Mouse (Mus musculus): ENCODE data around the gene Esrrg.

Gene Esrrg

DNA sequence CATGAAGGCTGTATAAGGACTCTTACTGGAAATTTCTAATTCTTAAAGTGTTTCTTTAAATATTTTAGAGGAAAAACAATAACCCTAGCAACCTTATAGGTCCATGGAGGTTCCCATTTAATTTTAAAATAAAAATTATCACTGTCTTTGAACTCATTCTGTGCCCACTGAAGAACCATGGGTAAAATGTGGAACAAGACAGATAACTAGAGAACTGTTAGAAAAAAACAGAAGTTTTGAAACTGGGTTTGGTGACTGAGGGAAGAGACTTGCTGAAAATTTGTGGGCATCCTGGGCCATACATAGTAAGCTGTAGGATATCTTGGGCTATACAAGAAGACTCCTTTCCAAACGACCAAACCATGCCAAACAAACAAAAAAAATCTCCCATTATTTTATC lies 565.3 kb downstream of the Esrrg start:
- DNase-seq, result no peak

DNA sequence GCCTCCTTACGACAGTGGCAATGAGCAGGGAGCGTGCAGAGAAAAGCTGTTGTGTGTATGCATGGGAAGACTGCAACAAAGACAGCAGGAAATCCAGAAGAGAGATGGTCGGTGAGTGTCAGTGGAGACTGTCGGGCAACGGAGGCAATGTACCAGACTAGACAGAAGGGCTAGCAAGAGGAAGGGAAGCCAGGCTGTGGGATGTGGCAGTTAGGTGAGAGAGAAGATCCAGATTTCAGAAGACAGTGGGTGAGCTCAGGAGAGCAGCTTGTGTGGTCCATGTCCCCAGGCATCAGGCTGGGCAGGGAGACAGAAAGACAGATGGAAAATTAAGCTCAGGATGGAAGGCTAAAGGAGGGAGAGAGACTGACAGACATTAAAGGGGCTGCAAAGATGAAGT lies 574.4 kb downstream of the Esrrg start:
- peak; percentile 8 for DNase-seq

DNA sequence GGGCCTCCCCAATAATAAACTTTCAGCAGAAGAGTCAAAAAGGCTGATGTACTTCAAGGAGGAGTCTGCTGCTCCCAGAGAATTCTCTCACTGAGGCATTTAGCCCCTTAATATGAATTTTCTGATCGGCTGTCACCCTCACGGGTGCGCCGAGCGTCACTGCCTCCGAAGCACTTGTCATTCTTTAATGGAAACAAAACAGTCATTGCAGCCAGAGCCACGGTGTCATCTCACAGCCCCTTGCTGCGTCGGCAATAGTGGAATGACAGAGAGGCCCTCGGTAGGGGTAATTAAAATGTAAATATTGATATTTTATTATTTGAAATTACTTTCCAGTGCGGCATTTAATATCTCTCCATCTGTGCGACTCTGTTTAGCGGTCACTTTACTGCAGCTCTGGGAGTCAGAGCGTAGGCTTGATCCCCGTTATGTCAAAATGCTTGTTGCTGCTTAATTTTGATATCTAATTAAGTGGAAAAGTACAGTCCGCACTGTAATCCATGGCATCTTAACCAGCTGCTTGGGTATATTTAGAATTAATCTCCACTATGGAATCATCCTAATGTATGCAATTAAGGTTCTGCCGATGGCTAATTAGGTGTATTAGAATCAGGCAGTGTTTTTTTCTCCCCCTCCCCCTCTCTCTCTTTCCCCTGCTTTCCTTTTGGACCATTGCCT lies 578.0 kb downstream of the Esrrg start:
- no peak for DNase-seq

DNA sequence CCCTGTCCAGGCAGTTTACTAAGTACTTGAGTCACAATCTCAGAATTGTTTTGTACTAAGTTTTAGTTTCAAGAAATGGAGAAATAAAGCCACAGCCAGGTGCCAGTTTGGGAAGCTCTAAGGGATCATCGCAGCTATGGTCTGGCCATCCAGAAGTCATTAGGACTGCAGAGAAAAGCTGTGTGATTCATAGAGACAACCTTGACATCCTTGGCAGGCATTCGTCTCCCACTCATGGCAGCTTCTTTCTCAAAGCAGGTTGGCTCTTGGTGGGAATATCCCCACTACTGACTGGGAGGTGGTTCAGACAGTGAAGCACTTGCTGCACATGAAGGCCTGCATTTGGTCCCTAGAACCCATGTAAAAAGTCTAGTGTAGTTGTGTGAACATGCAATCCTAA lies 584.4 kb downstream of the Esrrg start:
- no peak for DNase-seq

DNA sequence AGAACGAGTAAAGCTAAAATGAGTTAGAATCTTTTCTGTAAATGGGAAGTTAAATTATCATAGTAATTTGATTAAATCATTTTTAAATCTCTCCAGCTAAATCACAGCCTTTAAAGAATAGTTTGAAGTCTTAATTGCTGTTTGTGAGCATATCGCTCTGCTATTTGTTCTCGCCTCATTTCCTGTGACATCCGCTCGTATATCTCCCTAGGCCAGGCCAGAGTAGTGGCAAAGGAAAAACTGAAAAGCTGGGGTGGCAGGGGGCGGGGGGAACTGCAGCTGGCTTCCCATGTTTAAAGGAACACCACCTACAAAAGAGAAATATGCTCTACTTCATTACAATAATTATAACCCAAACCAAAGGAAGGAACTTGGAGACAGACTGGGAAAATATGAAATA lies 598.8 kb downstream of the Esrrg start:
- DNase-seq, result no peak

DNA sequence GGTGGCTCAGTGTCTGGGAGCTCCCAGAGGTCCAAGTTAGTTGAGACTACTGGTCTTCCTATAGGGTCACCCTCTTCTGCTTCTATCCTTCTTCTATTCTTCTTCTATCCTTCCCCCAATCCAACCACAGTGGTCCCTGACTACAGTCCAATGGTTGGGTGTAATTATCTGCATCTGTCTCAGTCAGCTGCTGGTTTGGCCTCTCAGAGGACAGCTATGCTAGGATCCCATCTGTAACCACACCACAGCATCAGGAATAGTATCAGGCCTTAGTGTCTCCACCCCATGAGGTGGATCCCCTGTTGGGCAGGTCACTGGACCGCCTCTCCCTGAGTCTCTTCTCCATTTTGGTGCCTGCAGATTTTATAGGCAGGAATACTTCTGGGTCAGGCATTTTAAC lies 600.4 kb downstream of the Esrrg start:
- no peak for DNase-seq

DNA sequence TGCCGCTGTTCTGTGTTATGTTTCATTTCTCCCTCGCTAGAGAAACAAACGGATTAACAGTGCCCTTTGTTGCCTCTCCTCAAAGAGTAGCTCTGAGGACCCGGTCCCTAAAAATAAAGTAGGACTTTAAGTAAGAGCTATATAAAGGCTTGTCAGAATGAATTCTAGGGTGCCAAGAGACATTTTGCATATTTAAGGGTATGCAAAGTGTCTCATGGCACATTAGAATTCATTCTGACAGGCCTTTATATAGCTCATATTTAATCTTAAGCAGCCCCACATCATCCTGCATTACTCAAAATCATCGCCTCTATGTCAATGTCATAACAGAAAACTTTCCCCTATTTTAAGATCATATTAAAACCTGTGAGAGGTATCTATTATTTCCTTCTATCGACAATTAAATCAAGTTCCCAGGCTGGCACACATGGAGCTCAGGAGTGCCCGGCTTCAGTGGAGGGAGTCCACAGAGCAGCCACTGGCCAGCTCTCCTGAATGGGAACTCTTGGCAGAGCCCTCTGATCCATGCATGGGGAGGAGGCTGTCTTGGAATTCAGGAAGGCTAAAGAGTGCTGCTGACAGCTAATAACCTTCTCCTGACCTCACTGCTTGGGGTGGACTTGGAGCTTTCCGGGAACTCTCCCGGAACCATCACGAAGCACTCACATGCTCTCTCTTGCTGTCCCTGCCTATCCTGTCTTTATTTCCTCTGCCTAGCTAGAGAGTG lies 606.5 kb downstream of the Esrrg start:
- DNase-seq, result no peak

DNA sequence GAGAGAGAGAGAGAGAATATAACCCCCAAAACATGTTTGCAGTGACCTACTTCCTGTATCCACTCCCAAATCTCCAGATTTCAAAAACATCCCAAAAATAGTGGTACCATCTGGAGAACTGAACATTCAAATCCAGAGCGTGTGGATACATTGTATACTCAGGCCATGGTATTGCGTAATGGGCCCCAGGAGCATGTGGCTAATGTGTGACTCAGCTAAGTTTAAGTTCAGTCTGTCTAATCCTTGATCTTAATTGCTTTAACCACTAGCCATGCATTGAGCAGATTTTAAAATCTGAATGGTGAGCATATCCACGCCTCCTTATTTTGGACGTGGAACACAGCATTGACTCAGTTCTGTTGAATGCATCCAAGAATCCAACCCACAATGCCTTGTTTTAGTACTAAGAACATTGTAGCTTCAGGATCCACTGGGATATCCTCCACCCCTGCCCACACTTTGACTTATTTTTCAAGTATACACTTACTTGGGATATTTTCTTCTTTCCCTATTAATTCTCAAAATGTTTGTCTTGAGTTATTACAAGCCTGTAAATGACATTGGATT lies 612.7 kb downstream of the Esrrg start:
- DNase-seq, result no peak

DNA sequence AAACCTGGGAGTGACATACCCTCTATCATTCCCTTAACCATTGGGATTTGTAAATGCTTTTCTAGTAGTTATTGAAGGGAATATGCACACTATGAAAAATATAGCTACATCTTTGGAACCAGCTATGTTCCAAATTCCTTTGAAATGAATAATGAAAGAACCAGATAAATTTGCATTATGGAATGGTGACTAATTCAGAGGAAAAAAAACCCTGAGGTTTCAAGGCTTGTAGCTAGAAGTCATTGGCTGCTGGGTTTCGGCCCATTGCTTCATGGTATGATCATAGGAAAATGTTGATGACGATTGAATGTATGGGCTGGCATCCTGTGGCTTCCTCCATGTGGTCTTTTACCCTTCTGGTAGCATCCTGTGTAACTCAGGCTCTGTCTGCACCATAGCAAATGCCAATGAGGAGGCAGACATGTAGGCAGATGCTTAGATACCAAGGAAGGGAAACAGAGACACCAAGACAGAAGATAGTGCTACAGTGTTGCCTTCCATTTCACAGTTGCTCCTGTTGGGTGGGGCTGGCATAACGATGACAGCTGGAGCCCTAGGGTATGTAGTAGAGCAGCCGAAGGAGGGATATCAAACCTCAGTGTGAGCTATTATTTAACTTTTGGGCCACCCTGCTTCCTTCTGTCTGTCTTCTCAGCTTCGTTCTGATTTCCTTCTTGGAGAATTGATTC lies 624.6 kb downstream of the Esrrg start:
- no peak for DNase-seq

DNA sequence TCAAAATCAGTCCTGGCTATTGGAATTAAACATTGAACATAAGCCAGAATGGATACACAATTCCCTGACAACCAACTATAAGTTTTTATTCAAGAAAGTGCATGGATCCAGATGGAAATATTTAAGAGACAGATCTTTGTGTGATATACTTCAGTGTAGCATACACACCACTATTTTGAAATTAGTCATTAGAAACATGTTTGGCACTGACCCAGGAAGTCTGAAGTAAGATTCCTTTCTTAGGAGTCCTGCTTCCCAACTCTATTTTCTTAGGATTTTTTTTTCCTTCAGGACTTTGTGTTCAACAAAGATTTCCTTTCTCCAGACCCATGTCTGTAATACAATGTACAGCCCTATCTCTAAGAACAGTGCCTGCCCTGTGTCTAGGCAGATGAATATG lies 630.0 kb downstream of the Esrrg start:
- no peak for DNase-seq

DNA sequence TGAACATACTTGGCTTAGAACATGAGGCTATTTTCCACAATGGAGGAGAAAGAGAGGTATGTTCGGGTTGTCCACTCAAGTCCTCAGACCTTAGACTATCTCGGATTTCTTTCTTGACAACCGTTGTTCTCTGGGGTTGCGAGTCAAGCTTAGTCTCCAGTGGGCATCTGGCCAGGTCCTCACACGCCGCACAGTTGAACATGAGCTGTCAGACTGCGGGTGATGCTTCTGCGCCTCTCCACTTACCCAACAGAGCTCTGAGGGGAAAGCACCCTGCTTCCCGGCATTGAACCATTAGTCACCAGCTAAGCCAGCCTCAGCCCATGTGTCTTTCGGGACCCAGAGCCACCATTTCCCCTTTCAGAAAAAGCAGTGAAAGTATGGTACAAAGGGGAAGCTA lies 633.2 kb downstream of the Esrrg start:
- no peak for DNase-seq

DNA sequence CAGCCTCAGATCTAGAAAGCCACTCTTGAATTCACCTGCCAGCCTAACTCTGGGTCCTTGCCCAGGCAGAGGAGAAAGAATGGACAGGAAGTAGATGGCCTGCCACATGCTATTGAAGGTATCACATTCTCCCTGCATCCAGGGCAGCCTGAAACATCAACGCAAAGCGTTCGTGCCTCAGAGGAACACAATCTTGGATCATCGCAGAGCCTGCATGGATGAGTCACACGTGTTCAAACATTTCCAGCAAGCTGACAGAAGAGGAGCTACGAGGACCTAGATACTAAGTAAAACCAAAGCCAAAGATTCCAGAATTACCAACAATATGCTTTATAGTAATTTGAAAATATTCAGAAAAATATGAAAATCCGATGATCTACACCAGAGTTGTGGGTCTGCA lies 648.9 kb downstream of the Esrrg start:
- no peak for DNase-seq

DNA sequence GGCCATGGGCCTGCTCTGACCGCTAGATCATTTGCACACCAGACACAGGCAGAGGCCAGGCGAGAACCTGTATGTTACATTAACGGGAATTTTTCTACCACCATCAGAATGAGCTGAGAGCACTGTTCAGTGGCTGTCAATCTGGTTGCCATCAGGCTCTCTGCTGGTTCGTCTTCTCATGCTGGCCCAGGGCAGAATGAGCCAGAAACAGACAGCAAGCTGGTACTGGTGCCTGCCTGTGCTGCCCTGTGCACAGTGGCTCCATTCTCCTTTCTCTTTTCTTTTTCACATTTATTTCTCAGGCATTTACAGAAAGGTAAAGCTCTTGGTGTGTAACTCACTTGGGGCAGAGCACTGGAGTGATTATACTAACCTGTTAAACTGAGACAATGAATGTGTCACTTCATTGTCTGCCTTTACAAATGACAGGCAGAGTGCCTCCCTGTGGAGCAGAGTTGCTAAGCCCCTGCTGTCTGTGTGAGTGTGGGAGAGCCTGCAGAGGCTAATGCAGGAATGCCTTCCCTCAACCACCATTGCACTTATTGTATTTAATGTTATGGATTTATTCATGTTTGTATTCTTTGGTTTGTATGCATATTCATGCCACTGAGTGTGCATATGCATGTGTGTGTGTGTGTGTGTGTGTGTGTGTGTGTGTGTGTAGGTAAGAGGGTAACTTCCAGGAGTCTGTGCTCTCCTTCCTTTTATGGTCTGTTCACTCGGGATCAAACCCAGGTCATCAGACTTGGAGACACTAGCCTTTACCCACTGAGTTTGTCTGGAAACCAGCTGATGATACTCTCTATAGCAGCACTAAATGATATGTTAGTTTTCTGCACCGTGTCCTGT lies 651.9 kb downstream of the Esrrg start:
- no peak for DNase-seq

DNA sequence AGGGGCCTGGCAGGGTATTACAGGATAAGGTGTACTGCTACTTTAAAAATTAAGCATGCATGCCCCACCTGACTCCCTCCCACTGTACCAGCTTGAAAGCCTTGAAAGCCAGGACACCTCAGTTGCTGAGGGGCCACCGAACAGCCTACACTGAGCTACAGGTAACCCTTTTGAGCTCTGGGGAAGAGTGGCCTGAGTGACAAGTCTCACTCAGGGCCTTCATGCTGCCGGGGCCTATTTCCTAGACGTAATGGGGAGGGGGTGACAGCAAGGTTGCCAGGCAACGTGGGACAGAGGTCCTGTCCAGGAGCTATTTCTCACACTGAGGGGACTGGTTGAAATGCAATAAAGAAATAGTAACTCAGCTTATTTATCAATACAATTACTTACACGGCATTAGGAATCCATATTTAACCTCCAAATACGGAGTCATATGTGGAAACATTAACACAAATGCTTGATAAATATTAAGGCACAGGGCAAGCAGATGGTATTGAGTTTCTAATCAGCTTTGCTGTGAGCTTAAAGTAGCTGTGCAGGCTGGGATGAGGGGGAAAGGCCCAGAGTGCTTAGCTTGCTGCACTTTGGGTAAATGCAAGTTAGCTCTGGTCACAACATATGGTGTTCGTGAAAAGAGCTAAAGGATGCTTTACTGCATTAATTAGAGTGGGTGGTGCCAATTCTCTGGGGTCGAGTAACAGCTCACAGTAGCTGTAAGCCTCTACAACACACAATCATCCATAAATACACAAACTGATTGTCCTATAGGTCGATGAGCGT lies 653.5 kb downstream of the Esrrg start, which contains the start of gene Ush2a:
Gene Ush2a (plus strand): TSS at position 121 of the 780 bp plus-strand sequence.
- no peak for DNase-seq

Measured in cerebellum, adult 11-12 months (tissue).